Mouse (Mus musculus): ENCODE data around the gene Gstcd.

DNA sequence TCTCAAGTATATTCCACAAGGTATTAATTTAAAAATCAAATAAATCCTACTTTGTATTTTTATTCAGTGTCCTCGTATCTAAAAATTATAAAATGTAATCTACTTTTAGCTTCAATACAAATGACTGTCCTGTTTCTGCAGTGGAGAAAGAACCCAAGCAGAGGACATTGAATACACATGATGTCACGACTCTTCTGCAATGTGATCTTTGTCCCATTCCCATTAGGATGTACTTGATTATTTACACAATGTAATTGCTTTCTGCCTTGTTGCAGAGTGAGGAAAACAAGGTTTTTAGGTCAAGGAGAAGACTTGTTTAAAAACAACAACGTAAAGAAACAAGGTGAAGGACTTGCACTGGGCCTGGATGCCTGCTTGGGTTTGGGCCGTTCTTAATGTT lies 84.6 kb downstream of the Gstcd start:
- TF ChIP-seq E2F4 (IDR thresholded peaks at IDR 0.05; ENCODE audit: insufficient replicate concordance, low read depth, low read length) (no peak), UBTF (IDR thresholded peaks at IDR 0.05; ENCODE audit: low read depth, low read length) (no peak), EP300 (IDR thresholded peaks at IDR 0.05; ENCODE audit: low read length) (no peak), CTCF (conservative IDR thresholded peaks at IDR 0.05 in 1 of 2, IDR thresholded peaks at IDR 0.05 in 1 of 2; ENCODE audit: low read depth in 2 of 2, low read length in 2 of 2) (no peak), ZC3H11A (IDR thresholded peaks at IDR 0.05; ENCODE audit: low read depth, low read length) (no peak), POLR2A (IDR thresholded peaks at IDR 0.05; ENCODE audit: low read depth, low read length) (no peak), NELFE (IDR thresholded peaks at IDR 0.05; ENCODE audit: low read depth, low read length) (no peak), RCOR1 (conservative IDR thresholded peaks at IDR 0.05; ENCODE audit: low read depth, low read length) (no peak), POLR2AphosphoS2 (IDR thresholded peaks at IDR 0.05; ENCODE audit: low read depth, low read length) (no peak)
